In genomic region chr9:105554439-105554807, GRCm38 (mm10) we compare ENCODE assay signal across 9 mouse cellular contexts. TPM values are rescaled to one million over a fixed set of nuclear protein-coding genes. Genes with fewer than 3 reads are reported as not detected.
A peak's percentile ranks its signal among the peaks of the same experiment; 100 is the strongest.
DNase-seq lines count a peak whose midpoint lies in the region; ATAC-seq and TF ChIP-seq lines count a peak whose summit lies in the region.
"Had no signal": no experiment of that assay in that cellular context is flagged by ENCODE, and none has a peak within 500 bp of the region (broad histone marks: within the 10 kb centered on the region; RNA-seq: fewer than 3 reads in every experiment).

No protein-coding gene starts in this region.

- TF ChIP-seq CTCF in stomach, postnatal 0 days (IDR thresholded peaks at IDR 0.05; ENCODE audit: low read depth) = no peak
- TF ChIP-seq CTCF in cerebellum, adult 2 months (IDR thresholded peaks at IDR 0.05; ENCODE audit: borderline replicate concordance, insufficient read depth, low read depth, low read length) = no peak

- WGBS in heart, embryonic 10.5 days = 78% methylated on average over 7 of the region's 7 CpGs
- 49% methylated on average over 7 of the region's 7 CpGs for WGBS in stomach, embryonic 14.5 days
- WGBS in stomach, postnatal 0 days = 46% methylated on average over 7 of the region's 7 CpGs
- WGBS in limb, embryonic 14.5 days = 51% methylated on average over 7 of the region's 7 CpGs
- 81% methylated on average over 7 of the region's 7 CpGs for whole genome bisulfite sequencing in cerebellum, adult 2 months

- H3K4me3 ChIP-seq in heart, embryonic 10.5 days = peak overlapping the region; percentile 50
- no peak overlapping the region for H3K4me3 ChIP-seq in stomach, embryonic 14.5 days (ENCODE audit: low read depth, low read length)
- no peak overlapping the region for H3K4me3 ChIP-seq in stomach, postnatal 0 days (ENCODE audit: low read depth, low read length)
- peak overlapping the region; percentile 11; the same call in 1 of the 2 replicates for H3K4me3 ChIP-seq in limb, embryonic 14.5 days (replicated peaks; ENCODE audit: low read length)
- H3K4me3 ChIP-seq in cerebellum, adult 2 months (replicated peaks; ENCODE audit: insufficient read depth, low read depth, low read length) = no peak overlapping the region

- no peak for TF ChIP-seq POLR2A in limb, embryonic 14.5 days (IDR thresholded peaks at IDR 0.05; ENCODE audit: borderline replicate concordance, extremely low read depth, insufficient read depth, insufficient read length)
- no peak for TF ChIP-seq POLR2A in cerebellum, adult 2 months (IDR thresholded peaks at IDR 0.05; ENCODE audit: borderline replicate concordance, insufficient read depth, low read length)

- H3K36me3 ChIP-seq in heart, embryonic 10.5 days = no peaks in the 10 kb centered on the region
- no peaks in the 10 kb centered on the region for H3K36me3 ChIP-seq in stomach, embryonic 14.5 days (ENCODE audit: control insufficient read depth, insufficient read depth, low read length)
- no peaks in the 10 kb centered on the region for H3K36me3 ChIP-seq in stomach, postnatal 0 days (ENCODE audit: control insufficient read depth, insufficient read depth, low read length)
- H3K36me3 ChIP-seq in limb, embryonic 14.5 days (ENCODE audit: control insufficient read depth, insufficient read depth, low read length) = no peaks in the 10 kb centered on the region

- peak overlapping the region; percentile 17; the same call in 1 of the 2 replicates for H3K4me2 ChIP-seq in stomach, embryonic 14.5 days (replicated peaks; ENCODE audit: low read depth, low read length)
- H3K4me2 ChIP-seq in stomach, postnatal 0 days (replicated peaks; ENCODE audit: low read depth) = no peak overlapping the region
- H3K4me2 ChIP-seq in limb, embryonic 14.5 days (replicated peaks; ENCODE audit: low read depth, low read length, severe bottlenecking) = peak overlapping the region; percentile 37

- H3K9me3 ChIP-seq in heart, embryonic 10.5 days = no peaks in the 10 kb centered on the region
- no peaks in the 10 kb centered on the region for H3K9me3 ChIP-seq in stomach, embryonic 14.5 days (ENCODE audit: control insufficient read depth, low read depth, low read length)
- H3K9me3 ChIP-seq in stomach, postnatal 0 days (ENCODE audit: control insufficient read depth, low read length) = no peaks in the 10 kb centered on the region
- H3K9me3 ChIP-seq in limb, embryonic 14.5 days (ENCODE audit: control insufficient read depth, low read length) = no peaks in the 10 kb centered on the region

- intact Hi-C loops in heart, postnatal 14 days (cut with DNase I) = no loop called here
- intact Hi-C loops in gastrocnemius, postnatal 14 days (cut with DNase I; ENCODE audit: low total_unique reads) = no loop called here

- no peak for ATAC-seq in stomach, embryonic 14.5 days (ENCODE audit: insufficient number of reproducible peaks, insufficient read depth, low FRiP score, low read depth)
- ATAC-seq in stomach, postnatal 0 days (ENCODE audit: low FRiP score, low TSS enrichment) = no peak
- ATAC-seq in limb, embryonic 14.5 days (ENCODE audit: low FRiP score, low read depth) = no peak

- no peak for TF ChIP-seq EP300 in stomach, postnatal 0 days (optimal IDR thresholded peaks at IDR 0.05)

- H3K9ac ChIP-seq in stomach, embryonic 14.5 days (replicated peaks; ENCODE audit: low read depth, low read length) = no peak overlapping the region
- no peak overlapping the region for H3K9ac ChIP-seq in stomach, postnatal 0 days (ENCODE audit: low read length)
- peak overlapping the region; percentile 14; the same call in 1 of the 2 replicates for H3K9ac ChIP-seq in limb, embryonic 14.5 days (ENCODE audit: low read depth, low read length, severe bottlenecking)

- no peaks in the 10 kb centered on the region for H3K27me3 ChIP-seq in heart, embryonic 10.5 days (ENCODE audit: insufficient read depth, poor library complexity, severe bottlenecking)
- H3K27me3 ChIP-seq in stomach, embryonic 14.5 days (ENCODE audit: control insufficient read depth, insufficient read depth, low read length) = no peaks in the 10 kb centered on the region
- H3K27me3 ChIP-seq in stomach, postnatal 0 days (ENCODE audit: control insufficient read depth, insufficient read depth, low read length) = no peaks in the 10 kb centered on the region
- no peaks in the 10 kb centered on the region for H3K27me3 ChIP-seq in limb, embryonic 14.5 days (ENCODE audit: control insufficient read depth, insufficient read depth, low read length)
- H3K27me3 ChIP-seq in cerebellum, adult 2 months (ENCODE audit: control insufficient read depth, insufficient read depth, low read length) = no peaks in the 10 kb centered on the region

- peaks cover 25% of the 10 kb centered on the region for H3K4me1 ChIP-seq in heart, embryonic 10.5 days
- peaks cover 11% of the 10 kb centered on the region for H3K4me1 ChIP-seq in stomach, embryonic 14.5 days (ENCODE audit: control insufficient read depth, insufficient read depth, low read length)
- H3K4me1 ChIP-seq in stomach, postnatal 0 days (replicated peaks; ENCODE audit: control insufficient read depth, insufficient read depth) = no peaks in the 10 kb centered on the region
- H3K4me1 ChIP-seq in limb, embryonic 14.5 days (ENCODE audit: control insufficient read depth, insufficient read depth, low read length) = 0 out of 2 replicates have a peak, but pooled peaks cover 4% of the 10 kb centered on the region
- no peaks in the 10 kb centered on the region for H3K4me1 ChIP-seq in cerebellum, adult 2 months (ENCODE audit: control insufficient read depth, insufficient read depth, low read length)

- peak overlapping the region; percentile 42; the same call in 1 of the 2 replicates for H3K27ac ChIP-seq in heart, embryonic 10.5 days
- no peak overlapping the region for H3K27ac ChIP-seq in stomach, embryonic 14.5 days (ENCODE audit: low read length)
- H3K27ac ChIP-seq in stomach, postnatal 0 days (replicated peaks) = no peak overlapping the region
- H3K27ac ChIP-seq in limb, embryonic 14.5 days (replicated peaks; ENCODE audit: low read depth, low read length) = no peak overlapping the region
- no peak overlapping the region for H3K27ac ChIP-seq in cerebellum, adult 2 months (ENCODE audit: insufficient read depth, low read length)

- no peak for DNase-seq in heart, embryonic 10.5 days (ENCODE audit: low spot score)
- no peak for DNase-seq in heart, postnatal 14 days
- no peak for DNase-seq in stomach, postnatal 0 days (ENCODE audit: low spot score)
- DNase-seq in limb, embryonic 14.5 days (ENCODE audit: low spot score) = no peak
- no peak for DNase-seq in cerebellum, adult 2 months
- no peak for DNase-seq in gastrocnemius, postnatal 14 days
- no peak for DNase-seq in lung, postnatal 10 days
- DNase-seq: kidney, adult 18-20 months had no signal

RNA-seq across cellular contexts. Expression of gene Atp2c1, which starts 27.3 kb away (rescaled TPM):
- polyA plus RNA-seq in heart, embryonic 10.5 days (2016; fragmentation: Nextera tagmentation; extraction: Ambion mirVana) = 65.1 and 65.8 TPM in 2 replicates
- total RNA-seq in heart, postnatal 14 days (2021) = 10 to 100 TPM; 54.6 to 61.7 TPM
- polyA plus RNA-seq in stomach, embryonic 14.5 days (2014; fragmentation: Nextera tagmentation; extraction: Ambion mirVana) = 62.5 and 72.5 TPM in 2 replicates
- 33.2 and 36.6 TPM in 2 replicates for polyA plus RNA-seq in stomach, postnatal 0 days (2015; fragmentation: Nextera tagmentation; extraction: Ambion mirVana)
- polyA plus RNA-seq in limb, embryonic 14.5 days (2012; rRNA removed) = 53.0 TPM in 2 replicates
- polyA plus RNA-seq in limb, embryonic 14.5 days (2014; fragmentation: Nextera tagmentation; extraction: Ambion mirVana) = 53.3 and 62.8 TPM in 2 replicates
- 108 and 110 TPM in 2 replicates for polyA plus RNA-seq in cerebellum, adult 2 months (2012; rRNA removed)
- total RNA-seq in gastrocnemius, postnatal 14 days (2021) = 10 to 100 TPM; 28.5 to 29.0 TPM

Comparison
In these comparisons a context has a peak if more than half of its experiments do, and no peak if none do; other contexts are left out.
1. H3K4me3 ChIP-seq: peak in heart, embryonic 10.5 days (single experiment) and limb, embryonic 14.5 days (single experiment); none in stomach, embryonic 14.5 days (single experiment), stomach, postnatal 0 days (single experiment) and cerebellum, adult 2 months (single experiment).